Mouse (Mus musculus) fibroblast of lung, adult 2 months (primary cell): ENCODE data around the gene Zc3h4.
A peak's percentile ranks its signal among the peaks of the same experiment; 100 is the strongest.
"Not testable (repeated sequence)": the region's sequence is repeated elsewhere in the genome, so short reads cannot be mapped to it uniquely, and the experiment has no call there.

Source experiments
- DNase-seq: peaks from one replicate; pipeline ENCODE4 v3.0.0-alpha.2; 2011; ENCODE audit warnings: low read depth

Gene Zc3h4

GRCm38 (mm10) chr7:16400689-16401611 is at the start of gene Zc3h4:
Gene Zc3h4 (plus strand): TSS chr7:16400910.
- peak; percentile 47 for DNase-seq

- DNase-seq = no peak
Measured at GRCm38 (mm10) chr7:16355854-16356594, 44.7 kb upstream of the Zc3h4 start.

DNA sequence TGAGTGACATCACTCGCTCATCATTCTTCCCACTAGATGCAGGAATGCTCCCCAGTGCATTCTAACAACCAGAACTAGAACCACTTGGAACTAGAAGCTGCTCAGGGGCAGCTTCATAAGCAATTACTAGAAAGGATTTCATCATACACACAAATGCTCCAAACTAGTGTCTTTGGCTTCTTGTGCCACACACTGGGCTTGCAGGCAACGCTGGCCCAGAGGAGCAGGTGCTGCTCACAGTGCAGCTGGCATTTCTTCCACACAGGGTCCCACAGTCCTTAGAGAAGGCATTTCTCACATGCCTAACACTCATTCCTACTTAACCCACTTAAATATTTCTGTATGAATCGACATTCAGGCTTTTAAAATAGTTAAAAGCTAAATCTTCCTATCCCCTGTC is 43.1 kb upstream of the Zc3h4 start:
- no peak for DNase-seq

DNA sequence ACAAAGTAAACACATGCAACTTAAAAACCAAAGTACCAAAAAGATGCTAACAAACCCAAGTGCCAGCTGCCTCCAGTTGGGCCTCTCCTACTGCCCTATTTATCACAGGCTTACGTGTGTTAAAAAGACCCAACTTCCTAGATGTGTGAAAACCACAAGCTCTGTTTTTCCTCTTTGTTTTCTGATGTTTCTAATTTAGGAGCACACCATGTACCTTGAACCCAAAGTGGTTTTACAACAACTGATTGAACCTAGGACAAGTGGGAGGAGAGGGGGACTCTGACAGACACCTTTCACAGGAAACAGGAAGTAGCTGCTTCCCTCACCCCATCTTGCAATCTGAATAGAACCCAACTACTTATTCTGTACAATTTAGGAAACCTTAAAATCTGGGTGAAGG is 36.4 kb upstream of the Zc3h4 start:
- no peak for DNase-seq

DNA sequence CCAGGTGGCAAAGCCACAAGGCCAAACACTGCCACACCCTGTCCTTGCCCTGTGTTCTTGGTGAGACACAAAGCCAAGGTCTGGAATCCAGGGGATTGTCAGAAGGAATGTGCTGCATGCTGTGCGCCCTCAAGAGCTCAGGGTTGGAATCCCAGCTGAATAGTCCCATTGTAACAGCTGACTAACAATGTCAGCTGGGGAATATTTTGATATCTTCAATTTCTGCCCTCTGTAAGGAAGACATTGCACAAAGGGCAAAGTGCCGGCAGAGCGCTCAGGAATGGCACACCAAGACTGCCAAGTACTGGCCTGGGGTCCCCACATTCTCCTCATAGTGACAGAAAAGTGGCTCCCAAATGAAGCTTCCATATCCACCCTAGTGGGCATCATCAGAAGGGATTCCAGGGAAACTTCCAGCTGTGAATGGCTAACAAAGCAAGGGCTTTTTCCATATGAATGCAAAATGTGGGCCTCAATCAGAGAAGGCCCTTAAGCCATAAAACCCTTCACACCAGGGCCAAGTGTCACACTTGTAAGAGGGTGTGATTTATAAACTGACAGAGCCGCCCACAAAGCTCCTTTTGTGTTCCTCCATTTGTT is 35.7 kb upstream of the Zc3h4 start:
- no peak for DNase-seq

DNA sequence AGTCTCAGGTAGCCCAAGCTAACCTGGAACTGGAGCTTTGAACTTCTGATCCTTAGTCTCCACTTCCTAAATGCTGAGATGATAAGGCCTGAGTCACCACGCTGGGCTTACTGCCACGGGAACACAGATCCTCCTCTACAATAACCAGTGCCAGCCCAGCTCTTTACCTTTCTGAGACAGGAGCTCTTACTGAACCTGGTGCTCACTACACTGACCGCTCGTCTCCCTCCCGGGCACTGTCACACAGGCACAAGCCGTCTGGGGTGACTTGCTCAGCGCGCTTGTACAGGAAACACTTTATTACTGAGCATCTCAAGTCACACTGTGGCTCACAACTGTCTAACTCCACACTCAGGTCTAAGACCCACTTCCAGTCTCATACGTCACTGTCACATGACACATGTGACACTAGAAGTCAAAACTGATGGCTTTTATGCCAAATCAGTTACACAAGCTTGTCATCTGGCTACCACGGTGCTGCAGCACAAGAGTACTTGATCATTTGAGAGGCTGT is 34.5 kb upstream of the Zc3h4 start:
- DNase-seq = no peak

- no peak for DNase-seq
Measured at GRCm38 (mm10) chr7:16366669-16367068, 34.0 kb upstream of the Zc3h4 start.

DNA sequence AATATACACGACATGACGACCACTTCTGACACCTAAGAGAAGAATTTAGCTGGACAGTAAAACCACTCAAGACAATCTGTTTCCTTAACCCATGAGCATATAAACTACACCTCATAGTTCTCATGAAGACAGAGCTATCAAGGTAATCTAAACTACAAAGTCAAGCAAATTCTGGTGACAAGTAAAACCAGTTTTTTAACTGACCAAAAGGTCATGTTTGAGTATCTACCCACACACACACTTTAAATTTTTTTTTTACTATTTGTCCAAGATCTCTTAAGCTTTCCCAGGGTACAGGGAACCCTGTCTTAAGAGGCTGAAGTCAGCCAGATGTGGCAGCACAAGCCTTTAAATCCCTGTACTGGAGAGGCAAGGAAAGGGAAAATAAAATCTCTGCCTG is 31.9 kb upstream of the Zc3h4 start:
- no peak for DNase-seq

GRCm38 (mm10) chr7:16370596-16370995 is 30.1 kb upstream of the Zc3h4 start:
- no peak for DNase-seq

DNA sequence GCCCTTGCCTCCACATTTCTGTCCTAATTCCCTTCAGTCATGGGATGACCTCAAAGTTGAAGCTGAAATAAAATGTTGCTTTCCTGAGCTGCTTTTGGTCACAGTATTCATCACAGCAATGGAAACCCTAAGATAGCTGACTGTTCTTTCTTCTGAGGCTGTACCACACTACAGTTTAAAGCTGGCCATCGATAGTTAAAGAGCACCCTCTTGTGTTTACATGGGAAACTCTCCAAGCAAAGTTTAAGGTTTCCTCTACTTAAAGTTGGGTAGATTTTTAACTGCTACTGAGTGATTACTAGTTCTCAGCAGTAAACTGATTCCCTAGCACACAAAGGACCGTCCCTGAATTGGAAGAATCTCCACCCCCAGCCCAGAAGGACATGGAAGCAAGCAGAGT is 27.0 kb upstream of the Zc3h4 start:
- no peak for DNase-seq

DNA sequence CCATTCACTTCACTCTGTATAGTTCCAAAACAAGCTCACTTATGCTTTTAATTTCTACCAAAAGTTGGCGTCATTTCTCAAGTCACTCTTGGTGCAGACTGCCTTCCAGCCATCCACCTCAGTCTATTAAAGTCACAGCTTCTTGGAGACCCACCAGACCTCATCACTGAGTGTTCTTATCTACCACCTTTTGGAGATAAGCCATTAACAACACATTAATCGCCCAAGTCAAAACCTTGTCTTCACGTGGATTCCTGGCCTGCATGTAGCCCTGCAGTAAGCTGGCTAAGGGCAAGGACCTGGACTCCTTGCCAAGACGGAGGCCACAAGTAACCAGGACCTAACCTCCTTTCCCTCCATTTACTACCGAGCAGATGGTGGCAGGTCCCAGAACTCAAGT is 25.7 kb upstream of the Zc3h4 start:
- no peak for DNase-seq

DNA sequence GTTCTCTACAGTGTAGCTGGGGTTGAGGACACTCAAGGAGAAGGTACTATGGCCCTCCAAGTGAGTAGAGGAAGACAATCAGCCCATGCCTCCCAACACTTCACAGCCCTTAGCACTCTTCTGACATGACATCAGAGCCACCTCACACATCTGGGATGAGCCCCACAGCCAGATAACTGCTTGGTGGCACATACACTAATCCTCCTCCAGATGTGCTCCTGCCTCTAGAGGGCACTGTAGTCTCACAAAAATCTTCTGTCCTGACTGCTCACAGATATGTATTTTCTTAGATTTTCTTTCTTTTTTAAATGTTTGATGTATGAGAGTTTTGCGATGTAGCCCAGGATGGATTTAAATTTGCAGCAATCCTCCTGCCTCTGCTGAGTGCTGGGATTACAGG is 24.2 kb upstream of the Zc3h4 start:
- DNase-seq = no peak

DNA sequence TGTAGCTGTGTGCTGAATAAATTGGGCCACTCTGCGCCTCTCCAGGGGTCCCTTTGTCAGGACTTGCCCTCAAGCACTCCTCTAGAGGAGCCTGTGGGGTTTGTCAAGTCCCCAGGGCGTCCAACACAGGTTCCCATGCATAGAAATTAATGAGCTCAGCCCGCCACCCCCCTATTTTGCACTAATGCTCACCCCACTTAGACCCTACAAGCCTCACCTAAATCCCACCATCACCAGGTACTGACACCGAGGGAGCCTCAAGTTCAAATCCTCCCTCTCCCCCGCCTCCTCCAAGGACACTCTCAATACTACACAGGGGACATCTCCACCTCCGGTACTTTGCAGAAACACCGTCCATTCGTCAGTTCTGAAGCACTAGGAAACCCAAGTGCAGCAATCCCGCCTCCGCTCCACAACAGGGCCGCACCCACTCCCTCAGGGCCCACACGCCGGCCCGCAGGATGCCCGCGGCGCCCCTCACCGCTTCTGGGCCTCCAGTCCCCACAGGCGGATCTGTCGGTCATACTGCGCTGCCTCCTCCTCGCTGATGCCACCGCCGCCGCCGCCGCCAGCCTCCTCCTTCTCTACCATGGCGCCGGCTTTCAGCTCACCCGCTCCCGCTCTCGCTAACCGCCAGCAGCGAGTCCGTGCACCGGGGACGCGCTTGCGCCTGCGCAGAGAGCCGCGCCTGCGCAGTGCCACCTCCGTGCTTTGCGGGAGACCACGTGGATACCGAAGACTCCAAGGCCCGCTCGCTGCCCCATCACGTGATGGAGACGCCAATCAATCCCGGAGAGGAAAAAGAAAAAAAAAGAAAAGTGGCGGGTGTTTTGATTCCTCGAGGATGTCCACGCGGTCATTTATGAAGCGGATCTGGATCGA is 13.3 kb upstream of the Zc3h4 start, which contains the start of gene Sae1:
TSS of gene Sae1 (minus strand) at position 647 of the 882 bp plus-strand sequence.
- peak; percentile 92 for DNase-seq

DNA sequence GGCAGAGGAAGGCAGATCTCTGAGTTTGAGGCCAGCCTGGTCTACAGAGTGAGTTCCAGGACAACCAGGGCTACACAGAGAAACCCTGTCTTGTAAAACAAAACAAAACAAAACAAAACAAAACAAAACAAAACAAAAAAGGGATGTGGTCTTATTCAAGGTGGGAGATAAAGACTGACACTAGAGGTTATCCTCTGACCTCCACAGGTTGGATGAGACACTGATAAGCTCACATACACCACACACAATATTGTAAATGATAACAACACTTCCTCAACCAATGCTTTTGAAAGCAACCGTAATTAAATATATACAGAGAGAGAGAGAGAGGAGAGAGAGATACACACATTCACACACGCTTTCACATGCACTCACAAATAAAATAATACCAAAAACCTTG is 10.8 kb upstream of the Zc3h4 start:
- DNase-seq = not testable (repeated sequence)

- no peak for DNase-seq
Measured at GRCm38 (mm10) chr7:16392923-16393322, 7.8 kb upstream of the Zc3h4 start.

- no peak for DNase-seq
Measured at GRCm38 (mm10) chr7:16395944-16396343, 4.8 kb upstream of the Zc3h4 start.

DNA sequence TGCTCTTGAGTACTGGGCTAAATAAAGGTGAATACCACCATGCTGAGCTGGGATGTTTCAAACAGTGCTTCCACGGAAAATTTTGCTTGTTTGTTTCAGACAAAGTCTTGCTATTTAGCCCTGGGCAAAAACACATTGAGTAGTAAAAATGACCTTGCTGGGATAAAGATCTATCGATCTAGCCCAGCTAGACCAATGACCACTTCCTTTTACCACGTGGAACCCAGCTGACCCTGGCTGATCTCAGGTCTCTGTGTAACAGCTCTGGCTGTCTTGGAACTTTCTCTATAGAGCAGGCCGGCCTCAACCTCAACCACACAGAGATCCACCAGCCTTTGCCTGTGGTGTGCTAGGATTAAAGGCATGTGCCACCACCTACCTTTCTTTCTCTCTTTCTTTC is 3.2 kb upstream of the Zc3h4 start:
- no peak for DNase-seq

DNA sequence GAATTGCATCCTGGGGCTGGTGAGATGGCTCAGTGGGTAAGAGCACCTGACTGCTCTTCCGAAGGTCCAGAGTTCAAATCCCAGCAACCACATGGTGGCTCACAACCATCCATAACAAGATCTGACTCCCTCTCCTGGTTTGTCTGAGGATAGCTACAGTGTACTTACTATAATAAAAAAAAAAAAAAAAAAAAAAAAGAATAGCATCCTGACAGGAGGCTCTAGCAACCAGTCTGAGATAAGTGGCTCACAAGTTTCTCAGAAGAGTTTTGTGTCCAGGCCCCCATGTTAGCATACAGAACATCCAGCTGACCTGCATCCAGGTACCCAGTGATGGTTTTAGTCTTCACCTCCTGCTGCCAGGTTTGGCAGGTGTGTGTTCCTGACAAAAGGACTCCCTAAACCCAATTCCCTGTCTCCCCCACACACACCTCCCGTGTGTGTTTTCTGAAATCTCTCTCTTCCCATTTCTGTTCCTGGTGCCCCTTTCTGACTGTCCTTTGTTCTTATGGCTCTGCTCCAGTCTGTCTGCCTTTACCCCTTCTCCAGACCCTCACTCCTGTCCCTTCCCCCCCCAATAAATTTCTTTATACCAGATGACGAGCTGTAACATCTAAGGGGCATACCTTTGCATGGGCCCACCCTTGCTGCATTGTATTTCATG is 2.2 kb upstream of the Zc3h4 start:
- DNase-seq = no peak

GRCm38 (mm10) chr7:16399098-16399819 is 1.5 kb upstream of the Zc3h4 start:
- peak; percentile 86 for DNase-seq
